Mouse (Mus musculus): ENCODE data around the gene Fgf23.

- no peak for TF ChIP-seq CTCF (IDR thresholded peaks at IDR 0.05; ENCODE audit: low read depth)
- no peak for TF ChIP-seq EP300 (IDR thresholded peaks at IDR 0.05; ENCODE audit: low read depth)
These were observed 50.3 kb downstream of the Fgf23 start for GRCm38 (mm10) chr6:127122996-127123395.
